Mouse (Mus musculus) forebrain, embryonic 16.5 days (tissue): ENCODE measurements around the gene Gm20538. TPM values are rescaled to one million over a fixed set of nuclear protein-coding genes. Genes with fewer than 3 reads are reported as not detected.

Source experiments
- ATAC-seq: fragments of 200-750 bp; cut with Nextera tagmentation; 2 replicates; pipeline ENCODE4 v1.8.0; 2017; ENCODE audit warnings: mild to moderate bottlenecking, moderate library complexity
- H3K27ac ChIP-seq: fragments of 300-500 bp; sonication (generic); 2 replicates; pipeline ENCODE4 v1.5.1; 2014; ENCODE audit warnings: low read length, control low read depth
- H3K27me3 ChIP-seq: fragments of 300-500 bp; sonication (generic); replicated peaks from 2 replicates; pipeline ENCODE4 v1.6.1; 2014; ENCODE audit warnings: low read length; ENCODE audit not compliant: control insufficient read depth, insufficient read depth
- H3K36me3 ChIP-seq: fragments of 300-500 bp; sonication (generic); 2 replicates; pipeline ENCODE4 v1.6.1; 2014; ENCODE audit not compliant: control insufficient read depth, insufficient read depth
- H3K4me1 ChIP-seq: fragments of 300-500 bp; sonication (generic); replicated peaks from 2 replicates; pipeline ENCODE4 v1.6.1; 2014; ENCODE audit warnings: low read length; ENCODE audit not compliant: control insufficient read depth, insufficient read depth
- H3K4me2 ChIP-seq: fragments of 300-500 bp; sonication (generic); 2 replicates; pipeline ENCODE4 v1.6.1; 2014; ENCODE audit warnings: mild to moderate bottlenecking, low read length, control low read depth
- H3K4me3 ChIP-seq: fragments of 300-500 bp; sonication (generic); replicated peaks from 2 replicates; pipeline ENCODE4 v1.5.1; 2014; ENCODE audit warnings: mild to moderate bottlenecking, low read length, control low read depth
- H3K9ac ChIP-seq: fragments of 300-500 bp; sonication (generic); replicated peaks from 2 replicates; pipeline ENCODE4 v1.6.1; 2014; ENCODE audit warnings: low read depth, low read length, control low read depth
- H3K9me3 ChIP-seq: fragments of 300-500 bp; sonication (generic); 2 replicates; pipeline ENCODE4 v1.6.1; 2016; ENCODE audit warnings: low read length; ENCODE audit not compliant: control insufficient read depth
- WGBS: fragments of 180-500 bp; shearing (Covaris S2); extraction: QIAGEN DNeasy Blood & Tissue Kit; methylation state at CpG from one replicate; pipeline ENCODE4 v1.1.7; 2014; 5-methylcytosine and 5-hydroxymethylcytosine counted together
- polyA plus RNA-seq: library from polyadenylated mRNA; unstranded; fragments of >200 nt; fragmentation: Nextera tagmentation; extraction: Ambion mirVana; gene quantifications from 2 replicates; pipeline ENCODE4 v1.2.1, GENCODE M21; 2015

Gm20538 gene
- polyA plus RNA-seq, 1 experiment from 2014 or later: not detected

- Histone ChIP-seq H3K9me3 (no peaks in the 10 kb centered on the region), H3K4me1 (no peaks in the 10 kb centered on the region), H3K27ac (no peak overlapping the region), H3K36me3 (no peaks in the 10 kb centered on the region), H3K4me2 (no peak overlapping the region), H3K9ac (no peak overlapping the region), H3K27me3 (peaks cover 70% of the 10 kb centered on the region), H3K4me3 (no peak overlapping the region)
- ATAC-seq: no peak
- WGBS: 29% methylated on average over 5 of the region's 5 CpGs
These were observed 52.4 kb downstream of the Gm20538 start for GRCm38 (mm10) chr19:44500240-44500639.

- Histone ChIP-seq H3K4me3 (no peak overlapping the region), H3K9ac (no peak overlapping the region), H3K36me3 (no peaks in the 10 kb centered on the region), H3K27me3 (peaks cover 64% of the 10 kb centered on the region), H3K27ac (no peak overlapping the region), H3K9me3 (no peaks in the 10 kb centered on the region), H3K4me1 (no peaks in the 10 kb centered on the region), H3K4me2 (no peak overlapping the region)
- no peak for ATAC-seq
- WGBS: 52% methylated on average over 6 of the region's 6 CpGs
These were observed 53.7 kb downstream of the Gm20538 start for GRCm38 (mm10) chr19:44498936-44499335.

GRCm38 (mm10) chr19:44496941-44497340, 55.7 kb downstream of the Gm20538 start:
- H3K27me3 ChIP-seq: peaks cover 74% of the 10 kb centered on the region
- H3K9ac ChIP-seq: no peak overlapping the region
- ATAC-seq: no peak
- WGBS: 28% methylated on average over 10 of the region's 10 CpGs
- H3K4me1 ChIP-seq: no peaks in the 10 kb centered on the region
- H3K36me3 ChIP-seq: no peaks in the 10 kb centered on the region
- H3K4me3 ChIP-seq: no peak overlapping the region
- H3K4me2 ChIP-seq: no peak overlapping the region
- H3K9me3 ChIP-seq: no peaks in the 10 kb centered on the region
- no peak overlapping the region for H3K27ac ChIP-seq

- ATAC-seq: no peak
- no peaks in the 10 kb centered on the region for H3K4me1 ChIP-seq
- no peak overlapping the region for H3K4me3 ChIP-seq
- H3K36me3 ChIP-seq: no peaks in the 10 kb centered on the region
- peaks cover 73% of the 10 kb centered on the region for H3K27me3 ChIP-seq
- 31% methylated on average over 8 of the region's 8 CpGs for WGBS
- no peak overlapping the region for H3K4me2 ChIP-seq
- H3K9ac ChIP-seq: no peak overlapping the region
- H3K9me3 ChIP-seq: no peaks in the 10 kb centered on the region
- H3K27ac ChIP-seq: no peak overlapping the region
These were observed 56.1 kb downstream of the Gm20538 start for GRCm38 (mm10) chr19:44496511-44496910.

Other genes starting within 250 kb of the Gm20538 start
- 0.07 and 0.16 TPM in 2 replicates for gene Scd4, start 219.7 kb downstream of the Gm20538 start, polyA plus RNA-seq
- gene Scd1, start 145.0 kb downstream of the Gm20538 start, polyA plus RNA-seq: 3.6 and 5.0 TPM in 2 replicates
- 1.6 and 2.0 TPM in 2 replicates for gene Wnt8b, start 59.4 kb downstream of the Gm20538 start, polyA plus RNA-seq
- gene Sec31b, start 7.0 kb downstream of the Gm20538 start, polyA plus RNA-seq: 0.07 and 0.16 TPM in 2 replicates
- gene Ndufb8, start 2.6 kb upstream of the Gm20538 start, polyA plus RNA-seq: 376 and 452 TPM in 2 replicates
- 31.6 and 34.8 TPM in 2 replicates for gene Hif1an, start 10.0 kb upstream of the Gm20538 start, polyA plus RNA-seq
- gene Pax2, start 203.2 kb upstream of the Gm20538 start, polyA plus RNA-seq: 0.07 TPM in 1 of 2 replicates, not detected in the other